Mouse (Mus musculus): ENCODE results near the gene Stx6.

DNA sequence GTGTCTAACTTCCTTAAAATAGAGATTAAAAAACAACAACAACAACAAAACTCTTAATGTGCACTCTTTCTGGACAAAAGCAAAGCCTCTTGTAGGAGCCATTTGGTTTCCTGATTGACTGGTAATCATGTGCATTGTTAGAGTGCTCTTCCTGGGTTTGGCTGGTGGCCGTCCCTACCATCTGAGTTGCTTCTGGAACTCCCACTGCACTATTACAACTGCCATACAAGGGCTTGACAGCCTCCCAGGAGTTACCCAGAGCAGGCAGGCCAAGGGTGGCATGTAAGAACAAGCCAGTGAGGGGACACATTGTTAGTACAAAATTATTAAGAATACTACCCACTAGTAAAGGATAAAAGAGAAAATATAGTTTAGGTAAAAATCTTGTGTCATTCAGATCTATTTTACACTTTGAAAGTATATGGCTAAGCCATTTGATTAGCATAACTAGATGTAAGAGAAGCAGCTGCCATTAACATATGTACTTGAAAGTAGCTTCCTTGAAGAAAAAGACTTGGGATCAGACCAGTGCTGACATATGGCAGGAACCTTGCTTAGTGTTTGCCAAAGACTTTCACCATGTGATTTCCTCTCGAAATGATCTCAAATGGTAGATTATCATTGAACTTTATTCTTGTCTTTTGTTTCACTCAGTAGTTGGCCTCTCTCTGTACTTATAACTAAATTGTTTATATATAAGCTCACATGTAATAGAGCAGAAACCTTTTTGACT lies 19.8 kb downstream of the Stx6 start:
- TF ChIP-seq POLR2AphosphoS2 (IDR thresholded peaks at IDR 0.05; ENCODE audit: insufficient read length, low read depth): no peak
- no peak for TF ChIP-seq E2F4 (IDR thresholded peaks at IDR 0.05; ENCODE audit: insufficient read depth)
- TF ChIP-seq USF1 (IDR thresholded peaks at IDR 0.05; ENCODE audit: low read depth): no peak
- TF ChIP-seq TCF12 (IDR thresholded peaks at IDR 0.05; ENCODE audit: insufficient read depth, poor library complexity, severe bottlenecking): no peak
- no peak for TF ChIP-seq POLR2A (IDR thresholded peaks at IDR 0.05; ENCODE audit: insufficient read length, low read depth)
- no peak for TF ChIP-seq MAX (IDR thresholded peaks at IDR 0.05; ENCODE audit: low read depth)
- TF ChIP-seq TCF3 (IDR thresholded peaks at IDR 0.05; ENCODE audit: insufficient read length, low read depth): no peak
